Mouse (Mus musculus): ENCODE data around the gene Ctps2.

- TF ChIP-seq CTCF (IDR thresholded peaks at IDR 0.05; ENCODE audit: control insufficient read depth, insufficient read depth, insufficient replicate concordance, low read depth, low read length) (no peak), POLR2A (IDR thresholded peaks at IDR 0.05; ENCODE audit: control insufficient read depth, low read depth, low read length) (no peak)
Measured at GRCm38 (mm10) chrX:162949811-162950439, 48.9 kb downstream of the Ctps2 start.
